Mouse (Mus musculus) kidney, postnatal 10 days (tissue): ENCODE measurements at regions not wholly inside any gene's neighbourhood (a gene's known extent, or its start where the extent isn't known, plus 50 kb on each side); places are given as distances from the start of the nearest gene placed in this dataset.

Source experiments
- DNase-seq: peaks from one replicate; pipeline ENCODE4 v3.0.0; 2021; ENCODE audit warnings: mixed read lengths

DNA sequence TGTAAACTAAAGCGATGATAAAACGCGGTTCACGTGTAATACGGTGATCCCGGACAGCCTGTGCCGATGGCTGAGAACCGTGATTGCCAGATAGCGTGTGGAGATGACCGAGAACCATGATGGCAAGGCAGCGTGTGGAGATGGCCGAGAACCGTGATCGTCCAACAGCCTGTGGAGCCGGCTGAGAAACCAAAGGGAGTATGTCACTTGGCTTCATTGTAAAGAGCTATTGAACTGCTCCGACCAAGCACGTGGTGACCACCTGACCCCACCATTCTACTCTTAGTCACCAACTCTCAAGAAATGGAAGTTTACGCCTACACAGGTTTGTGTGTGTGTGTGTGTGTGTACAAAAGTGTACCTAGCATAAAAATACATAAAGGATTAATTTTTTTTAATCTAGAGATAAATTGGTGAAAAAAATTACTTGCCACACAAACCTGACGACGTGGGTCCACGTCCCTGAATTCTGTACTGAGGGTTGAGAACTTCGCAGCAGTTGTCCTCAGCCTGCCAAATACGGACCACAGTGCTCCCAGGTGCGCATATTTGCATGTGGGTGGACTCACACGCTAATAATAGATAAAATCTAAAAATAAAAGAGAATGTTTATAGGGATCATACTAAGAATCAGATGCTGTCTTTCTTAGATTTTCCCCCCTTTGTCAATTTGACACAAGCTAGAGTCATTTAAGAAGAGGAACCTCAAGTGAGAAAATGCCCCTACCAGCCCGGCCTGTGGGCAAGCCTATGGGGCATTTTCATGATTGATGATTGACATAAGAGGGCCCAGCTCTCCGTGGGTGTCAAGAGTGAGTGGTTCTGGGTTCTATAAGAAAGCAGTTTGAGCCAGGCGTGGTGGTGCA, 56.6 kb upstream of the Mef2a start:
- DNase-seq, result no peak

DNA sequence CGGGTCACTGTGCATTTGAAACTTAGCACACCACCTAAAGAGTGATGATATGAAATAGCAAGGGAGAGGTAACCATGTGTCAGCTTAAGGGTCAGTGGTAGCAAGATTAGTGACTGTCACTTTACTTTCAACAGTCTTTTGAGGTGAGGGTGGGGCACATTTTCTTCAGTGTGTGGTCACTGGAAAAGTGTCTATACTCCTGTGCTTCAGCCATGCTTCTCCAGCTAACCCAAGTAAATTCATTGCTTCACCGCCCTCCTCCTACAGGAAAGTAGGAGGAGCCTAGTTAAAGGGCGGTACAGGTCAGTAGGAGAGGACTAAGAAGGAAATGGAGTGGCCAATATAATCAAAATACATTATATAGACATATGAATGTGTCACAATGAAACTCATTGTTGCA, 55.7 kb upstream of the Mef2a start:
- DNase-seq, result no peak

DNA sequence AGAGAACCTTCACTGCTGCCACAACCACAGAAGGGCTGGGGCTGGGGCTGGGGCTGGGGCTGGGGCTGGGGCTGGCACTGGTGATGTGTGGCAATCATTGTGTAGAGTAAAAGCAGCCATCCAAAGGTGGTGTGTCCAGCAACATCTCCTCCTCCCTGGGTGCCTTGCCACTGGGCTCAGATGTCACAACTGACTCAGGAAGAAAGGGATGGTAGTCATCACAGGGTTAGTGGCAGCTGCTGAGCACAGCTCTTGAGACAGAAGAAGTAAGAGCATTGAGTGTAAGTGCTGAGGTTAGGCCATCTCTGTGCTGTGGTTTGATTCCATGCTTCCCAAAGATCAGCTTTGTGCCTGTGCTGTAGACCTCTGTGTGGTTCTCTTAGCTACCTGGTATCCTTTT, 53.4 kb upstream of the Mef2a start:
- DNase-seq, result no peak

DNA sequence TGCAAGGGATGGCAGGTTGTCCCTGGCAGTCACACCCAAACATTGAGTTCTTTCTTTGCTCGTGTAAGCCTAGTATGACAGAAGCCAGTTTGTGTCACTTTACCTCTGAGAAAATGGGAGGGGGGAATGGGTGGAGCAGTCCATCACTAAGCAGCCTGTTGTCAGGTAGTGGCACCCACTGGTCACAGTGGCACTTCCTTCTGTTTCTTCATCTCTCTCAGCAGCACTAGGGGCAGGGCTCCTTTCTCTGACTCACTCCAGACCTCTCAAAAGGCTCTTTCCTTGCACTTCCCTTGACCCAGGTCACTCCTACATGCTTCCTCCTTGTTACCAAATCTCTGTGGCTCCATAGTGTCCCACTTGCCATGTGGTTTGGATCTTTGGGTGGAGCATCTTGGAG, 52.9 kb upstream of the Mef2a start:
- peak; percentile 13 for DNase-seq

DNA sequence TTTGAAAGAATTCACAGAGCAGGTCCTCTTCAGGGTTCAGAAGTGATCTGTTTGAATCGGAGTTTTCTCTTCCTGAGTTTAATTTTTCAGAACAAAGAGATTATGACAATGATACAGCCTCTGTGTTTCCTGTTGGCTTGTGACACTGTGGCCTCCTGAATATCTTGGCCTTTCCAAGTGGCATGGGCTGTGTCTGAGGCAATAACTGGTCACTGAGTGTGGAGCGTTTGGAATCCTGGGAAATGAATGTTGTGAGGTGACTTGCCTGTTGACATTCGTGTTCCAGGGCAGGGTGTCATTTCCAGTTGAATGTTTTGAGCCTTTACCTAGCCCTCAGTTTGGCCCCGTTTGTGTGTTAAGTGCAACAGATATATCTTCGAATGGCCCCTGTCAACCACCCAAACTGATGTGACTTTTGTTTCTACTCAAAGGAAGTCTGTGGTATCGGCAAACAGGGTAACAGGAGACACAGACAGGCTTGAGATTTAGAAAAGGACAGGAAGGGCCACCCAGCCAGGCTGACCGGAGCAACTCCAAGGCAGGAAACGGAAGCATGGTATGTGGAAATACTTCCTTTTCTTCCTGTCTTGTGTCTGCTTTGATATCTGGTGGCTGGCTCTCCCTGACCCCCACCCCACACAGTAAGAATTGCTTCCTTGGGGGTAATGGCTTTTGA, 52.3 kb upstream of the Mef2a start:
- peak; percentile 44 for DNase-seq
